Mouse (Mus musculus): ENCODE measurements at regions not wholly inside any gene's neighbourhood (a gene's known extent, or its start where the extent isn't known, plus 50 kb on each side); places are given as distances from the start of the nearest gene placed in this dataset.

DNA sequence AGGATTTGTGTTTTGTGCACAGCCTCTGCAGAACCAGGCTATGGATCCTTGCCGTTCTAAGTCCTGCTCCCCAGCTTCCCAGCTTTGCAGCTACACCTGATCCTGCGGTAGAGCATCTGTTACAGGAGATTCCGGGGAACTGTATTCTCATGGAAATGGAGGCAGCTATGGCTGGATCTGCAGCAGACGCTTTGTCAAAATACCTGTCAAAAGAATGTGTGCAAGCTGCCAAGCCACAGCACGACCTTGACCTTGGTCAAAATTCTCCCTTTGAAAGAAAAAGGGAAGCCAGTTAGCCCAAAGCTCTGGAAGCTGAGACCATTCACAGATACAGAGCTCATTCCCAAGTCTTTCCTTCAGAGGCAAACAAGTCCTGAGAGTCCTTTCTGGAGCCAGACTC is 255.3 kb downstream of the Med13l start:
- peak; percentile 69 to 72 for DNase-seq

DNA sequence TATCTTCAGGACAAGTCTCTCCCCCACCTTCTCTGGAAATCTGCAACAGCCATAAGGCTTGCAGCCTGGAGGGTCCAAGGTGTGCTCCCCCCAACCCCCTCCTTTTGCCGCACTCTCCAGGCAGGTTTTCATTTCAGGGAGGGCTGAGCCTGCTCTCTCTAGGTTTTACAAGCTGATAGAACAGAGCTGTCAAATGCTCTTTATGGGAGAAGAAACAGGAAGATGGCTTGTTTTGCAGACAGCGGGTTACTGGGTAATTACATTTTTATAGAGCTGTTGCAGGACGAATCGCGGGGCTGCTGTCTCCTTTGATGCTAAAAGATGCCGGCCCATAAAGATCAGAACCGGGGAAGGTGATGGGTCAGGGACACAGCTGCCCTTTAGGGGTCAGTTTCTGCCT is 257.8 kb downstream of the Med13l start:
- DNase-seq = no peak

DNA sequence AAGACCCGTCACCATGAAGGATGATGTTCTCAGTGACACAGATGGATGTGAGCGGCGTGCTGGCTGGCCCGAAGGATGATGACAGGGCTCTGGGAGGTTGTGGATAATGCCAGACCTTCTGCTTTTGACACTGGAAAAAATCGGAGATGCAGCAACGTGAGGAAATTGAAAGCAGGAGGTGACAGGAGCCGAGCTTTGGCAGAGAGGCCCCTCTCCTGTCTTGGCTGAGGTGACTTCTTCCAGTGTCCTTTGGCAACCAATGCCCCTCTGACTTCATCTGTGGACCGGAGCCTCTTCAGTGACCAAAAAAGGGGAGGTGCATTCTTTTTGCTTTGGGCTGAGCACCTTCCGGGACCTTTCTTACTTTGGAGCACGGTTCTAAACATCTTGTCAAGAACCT is 264.3 kb downstream of the Med13l start:
- no peak for DNase-seq

DNA sequence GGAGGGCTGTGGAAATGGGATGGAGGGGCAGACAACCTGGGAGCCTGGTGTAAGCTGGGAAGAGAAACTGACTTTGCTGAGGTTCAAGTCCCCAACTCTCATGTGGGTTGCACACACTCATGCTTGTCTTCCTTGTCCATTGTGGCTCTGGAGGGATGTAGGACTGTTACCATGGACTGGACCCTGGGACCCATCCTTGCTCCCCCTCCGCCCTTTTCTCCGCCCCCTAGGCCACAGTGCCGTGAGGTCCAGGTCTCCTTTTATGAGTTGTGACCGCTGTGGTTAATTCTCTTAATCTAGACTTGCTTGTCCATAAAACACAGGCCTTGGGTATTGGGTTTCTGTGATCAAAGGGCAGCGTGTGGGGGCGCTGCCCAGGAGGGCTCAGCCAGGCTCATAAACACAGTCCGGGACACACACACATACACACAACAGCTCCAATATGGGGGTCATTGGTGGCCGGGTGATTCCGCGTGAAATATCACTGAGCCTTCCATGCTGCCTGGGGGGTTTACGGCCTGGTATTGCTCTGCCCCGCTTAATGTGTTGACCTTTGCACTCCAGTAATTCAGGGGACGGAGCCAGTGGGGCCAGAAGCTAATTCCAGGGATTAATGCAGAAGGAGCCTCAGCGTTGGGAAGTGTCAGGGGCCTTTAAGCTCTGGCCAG is 268.7 kb downstream of the Med13l start:
- no peak for DNase-seq

DNA sequence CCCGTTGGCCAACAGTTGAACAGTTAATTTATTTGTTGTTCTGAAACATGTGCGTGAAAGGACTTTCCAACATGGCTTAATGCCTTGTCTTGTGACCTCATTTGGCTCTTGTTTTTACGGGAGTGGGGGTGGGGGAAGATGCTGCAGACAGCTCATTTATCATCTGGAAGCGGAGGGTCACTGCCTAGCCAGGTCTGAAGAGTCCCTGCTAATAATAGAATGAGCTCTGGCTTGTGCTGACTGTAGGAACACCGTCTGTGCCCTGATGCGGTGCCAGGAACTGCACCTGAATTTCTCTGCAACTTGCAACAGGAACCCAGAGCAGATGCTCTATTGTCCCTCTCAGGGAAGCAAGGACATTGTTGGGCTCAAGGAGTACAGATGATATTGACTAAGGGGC is 272.2 kb downstream of the Med13l start:
- DNase-seq = no peak

DNA sequence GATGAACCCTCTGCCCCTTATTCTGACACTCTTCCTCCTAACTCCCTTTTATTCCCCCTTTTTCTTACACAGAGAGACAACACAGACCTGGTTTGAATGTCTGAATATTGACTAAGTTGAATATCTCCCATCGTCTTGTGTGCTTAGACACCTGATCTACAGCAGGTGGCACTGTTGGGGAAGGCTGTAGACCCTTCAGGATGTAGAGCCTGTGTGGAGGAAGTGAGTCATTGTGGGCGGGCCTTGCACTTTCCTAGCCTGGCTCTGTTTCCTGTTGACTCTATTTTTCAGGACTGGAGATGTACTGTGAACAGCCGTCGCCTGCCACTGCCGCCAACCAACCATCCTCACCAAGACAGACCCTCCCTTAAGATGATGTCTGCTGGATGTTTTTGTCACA is 273.6 kb downstream of the Med13l start:
- DNase-seq = no peak

DNA sequence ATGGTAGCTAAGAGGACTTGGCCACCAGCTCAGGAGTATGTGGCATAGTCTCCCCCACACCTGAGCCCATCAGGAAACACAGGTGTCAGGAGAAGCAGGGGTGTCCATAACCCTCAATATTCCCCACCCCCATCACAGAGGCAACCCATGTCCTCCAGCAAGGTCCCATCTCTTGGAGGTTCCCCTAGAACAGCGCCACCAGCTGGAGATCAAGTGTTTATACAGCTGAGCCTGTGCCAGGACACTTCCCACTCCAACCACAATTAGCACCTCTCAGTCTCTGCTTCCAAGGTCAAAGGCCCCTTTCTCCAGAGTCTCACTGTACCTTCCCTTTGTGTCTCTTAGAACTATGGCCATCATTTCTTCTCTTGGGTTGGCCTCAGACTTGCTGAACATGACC is 276.5 kb downstream of the Med13l start:
- no peak for DNase-seq

DNA sequence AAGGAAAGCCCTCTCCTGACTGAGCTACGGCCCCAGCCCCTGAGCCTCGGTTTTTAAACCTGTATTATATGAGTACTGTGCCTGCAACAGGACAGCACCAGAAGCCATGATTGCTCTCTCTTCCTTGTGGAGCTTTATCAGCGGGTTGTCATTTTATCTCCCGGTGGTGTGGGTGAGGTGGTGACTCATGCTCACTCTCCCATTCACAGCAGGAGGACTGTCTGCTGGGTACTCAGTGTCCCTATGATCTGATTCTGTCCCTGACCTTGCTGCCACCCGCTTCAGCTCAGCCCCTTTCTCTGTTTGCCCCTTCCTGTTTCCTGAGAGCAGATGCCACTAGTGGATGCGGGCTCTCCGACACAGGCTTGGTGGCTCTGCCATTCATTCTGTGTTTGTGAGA is 277.9 kb downstream of the Med13l start:
- peak; percentile 49 to 75 for DNase-seq

DNA sequence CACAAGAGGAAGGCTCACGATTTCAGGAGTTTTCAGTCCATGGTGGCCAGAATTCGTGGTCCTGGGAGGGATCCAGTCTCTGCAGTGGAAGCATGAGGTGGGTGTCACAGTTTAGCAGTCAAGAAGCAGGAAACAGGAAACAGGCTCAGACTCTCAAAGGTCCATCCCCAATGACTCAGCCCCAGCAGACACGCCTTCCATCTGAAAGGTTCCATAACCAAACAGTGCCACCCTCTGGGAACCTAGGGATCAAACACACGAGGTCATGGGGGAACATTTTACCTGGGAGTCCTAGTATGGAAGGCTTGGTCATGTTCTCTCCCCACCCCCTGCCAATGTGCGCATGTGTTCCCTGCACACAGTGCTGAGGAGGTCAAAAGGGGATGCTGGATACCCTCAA is 279.4 kb downstream of the Med13l start:
- peak in 1 of 2 experiments; percentile 42 for DNase-seq

DNA sequence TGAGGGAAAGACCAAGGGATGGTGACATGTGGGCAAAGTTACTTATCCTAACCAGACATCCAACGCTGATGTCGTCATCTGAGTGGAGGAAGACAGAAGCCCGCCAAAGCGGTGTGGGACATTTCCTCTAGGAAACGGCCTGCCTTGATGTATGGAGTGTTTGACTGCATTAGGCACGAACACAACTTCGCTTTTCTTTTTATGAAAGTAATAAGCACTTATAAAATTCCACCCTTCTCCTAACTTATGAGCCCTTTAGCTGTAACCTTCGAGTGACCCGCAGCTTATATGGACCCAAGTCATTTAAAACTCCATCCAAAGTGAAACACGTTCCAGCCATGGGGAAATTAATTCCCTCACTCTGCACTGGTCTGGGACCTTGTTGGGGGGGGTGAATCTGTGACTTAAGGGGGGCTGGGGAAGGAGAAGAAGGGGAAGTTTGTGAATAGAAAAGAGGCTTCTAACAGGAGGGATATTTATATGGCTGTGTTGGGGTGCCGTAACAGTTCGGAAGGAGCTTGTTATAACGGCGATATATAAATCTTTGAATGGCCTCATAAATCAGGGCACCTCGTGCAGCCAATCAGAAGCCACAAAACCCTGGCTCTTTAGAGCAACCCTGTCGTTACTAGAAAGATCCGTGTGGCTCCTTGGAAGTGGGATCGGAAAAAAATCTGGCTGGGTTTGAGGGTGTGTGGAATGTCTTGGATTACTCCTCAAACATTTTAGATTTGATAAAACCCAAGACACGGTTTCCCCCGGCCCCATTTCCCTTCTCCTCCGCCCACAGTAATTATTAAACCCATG is 280.9 kb downstream of the Med13l start:
- DNase-seq = no peak

DNA sequence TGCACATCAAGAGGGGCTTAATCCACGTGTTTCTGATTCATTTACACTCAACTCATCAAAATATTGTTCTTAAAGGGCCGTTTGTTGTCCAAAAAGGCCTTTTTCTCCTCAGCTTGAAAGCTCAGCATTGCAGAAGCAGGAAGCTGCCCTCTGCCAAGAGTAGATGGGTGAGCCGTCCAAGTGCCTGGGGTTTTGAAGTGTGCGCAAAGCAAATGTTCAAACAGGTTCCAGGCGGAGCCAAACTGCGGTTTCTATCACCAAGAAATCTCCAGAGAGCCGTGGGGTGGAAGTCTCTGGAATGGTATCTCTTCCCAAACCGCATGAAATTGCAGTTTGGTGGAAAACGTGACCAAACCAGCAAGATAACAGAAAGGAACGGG is 281.5 kb downstream of the Med13l start:
- DNase-seq = no peak

DNA sequence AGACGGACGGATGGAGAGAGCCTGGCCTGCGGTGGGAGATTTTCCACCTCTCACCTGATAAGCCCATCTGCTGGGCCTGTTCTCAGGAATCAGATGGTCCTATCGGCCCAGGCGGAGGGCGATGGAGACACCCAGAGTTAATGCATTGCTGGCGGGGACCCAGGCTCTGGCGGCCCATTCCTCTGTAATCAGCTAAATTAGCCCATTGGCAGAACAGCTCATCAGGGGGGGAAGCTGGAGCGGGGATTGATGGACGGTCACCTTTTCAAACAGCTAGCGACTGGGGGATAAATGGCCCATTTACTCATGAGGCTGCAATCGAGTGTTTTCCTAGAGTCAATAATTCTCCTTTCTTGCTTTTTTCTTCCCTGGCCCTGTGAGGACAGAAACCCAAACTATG is 296.5 kb downstream of the Med13l start:
- no peak for DNase-seq

DNA sequence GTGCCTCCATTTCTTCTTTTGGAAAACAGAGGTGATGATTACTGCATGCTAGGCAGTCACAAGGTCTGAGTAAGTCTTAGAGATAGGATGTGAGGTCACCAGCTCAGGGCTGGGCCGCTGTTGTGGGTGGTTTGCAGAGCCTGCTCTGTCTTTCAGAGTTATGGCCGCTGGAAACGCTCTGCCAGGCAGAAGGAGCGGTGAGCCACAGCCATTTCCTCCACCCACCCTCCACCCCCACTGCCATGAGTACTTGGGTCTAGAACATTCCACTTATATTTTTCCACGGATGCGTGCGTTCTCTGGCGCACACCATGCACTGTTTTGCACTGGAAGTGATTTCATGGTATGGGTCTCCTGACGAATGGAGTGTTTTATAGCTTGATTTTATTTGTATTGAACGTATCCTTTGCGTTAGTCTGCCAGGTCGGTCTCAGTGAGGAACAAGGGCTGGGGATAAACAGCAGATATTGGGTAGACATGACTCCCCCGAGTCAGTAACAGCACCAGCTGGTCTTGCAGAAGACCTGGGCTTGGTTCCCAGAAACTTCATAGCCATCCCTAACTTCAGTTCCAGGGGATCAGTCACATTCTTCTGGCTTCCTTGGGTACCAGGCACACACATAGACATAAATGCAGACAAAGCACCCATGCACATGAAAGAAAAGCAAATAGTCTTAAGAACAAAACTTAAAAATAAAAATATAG is 300.8 kb downstream of the Med13l start:
- DNase-seq = no peak

DNA sequence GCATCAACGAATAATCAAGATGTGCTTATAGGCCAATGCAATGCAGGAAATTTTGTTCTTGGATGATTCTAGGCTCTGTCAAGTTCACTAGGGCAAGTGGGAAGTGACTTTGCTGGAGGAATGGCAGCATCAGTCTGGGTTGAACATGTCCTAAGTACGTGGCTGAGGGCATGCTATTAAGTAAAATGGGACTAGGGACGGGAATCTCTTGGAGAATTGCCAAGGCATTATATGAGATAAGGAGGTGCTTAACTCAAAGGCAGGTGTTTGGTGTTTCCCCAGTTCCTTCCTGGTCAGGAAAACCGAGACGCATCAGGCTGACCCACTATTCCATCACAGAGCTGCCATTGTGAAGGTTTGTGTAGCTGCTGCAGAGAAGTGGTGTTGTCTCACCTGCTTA is 307.0 kb downstream of the Med13l start:
- no peak for DNase-seq

DNA sequence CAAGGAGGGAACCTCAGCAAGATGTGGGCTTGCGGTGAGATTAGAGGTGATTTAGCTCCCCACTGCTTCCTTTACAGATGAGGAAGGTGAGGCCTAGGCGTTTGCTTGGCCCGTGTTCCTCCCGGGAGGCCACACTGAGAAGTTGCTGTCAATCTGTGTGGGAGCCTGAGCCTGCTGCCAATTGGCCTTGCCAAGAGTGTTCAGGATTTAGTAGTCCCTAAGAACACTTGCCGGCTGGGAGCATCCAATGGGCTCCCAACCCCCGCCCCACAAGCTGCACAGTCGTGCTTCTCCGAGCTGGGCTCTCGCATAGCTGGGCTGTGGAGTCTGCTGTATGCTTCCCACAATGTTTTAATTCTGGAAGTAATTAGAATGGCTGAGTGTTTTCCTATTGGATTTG is 308.9 kb downstream of the Med13l start:
- no peak for DNase-seq

DNA sequence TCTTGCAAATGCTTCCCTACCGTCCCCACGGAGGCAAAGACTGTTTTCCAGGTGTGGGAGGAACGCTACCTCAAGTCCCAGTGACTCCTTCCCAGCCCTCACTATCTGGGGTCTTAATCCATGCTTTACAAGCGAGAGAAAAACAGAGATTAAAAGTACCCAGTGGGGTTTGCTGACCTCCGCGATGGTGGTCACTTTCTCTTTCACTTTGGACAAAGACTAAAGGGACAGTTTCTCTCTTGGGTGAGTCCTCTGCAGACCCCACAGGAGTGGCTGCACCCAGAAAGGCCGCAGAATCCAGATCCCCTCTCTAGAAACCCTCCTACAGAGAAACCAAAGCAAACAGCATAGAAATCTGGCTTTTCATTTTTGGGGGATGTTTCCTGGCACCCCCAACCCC is 313.4 kb downstream of the Med13l start:
- DNase-seq = peak; percentile 16 to 31

DNA sequence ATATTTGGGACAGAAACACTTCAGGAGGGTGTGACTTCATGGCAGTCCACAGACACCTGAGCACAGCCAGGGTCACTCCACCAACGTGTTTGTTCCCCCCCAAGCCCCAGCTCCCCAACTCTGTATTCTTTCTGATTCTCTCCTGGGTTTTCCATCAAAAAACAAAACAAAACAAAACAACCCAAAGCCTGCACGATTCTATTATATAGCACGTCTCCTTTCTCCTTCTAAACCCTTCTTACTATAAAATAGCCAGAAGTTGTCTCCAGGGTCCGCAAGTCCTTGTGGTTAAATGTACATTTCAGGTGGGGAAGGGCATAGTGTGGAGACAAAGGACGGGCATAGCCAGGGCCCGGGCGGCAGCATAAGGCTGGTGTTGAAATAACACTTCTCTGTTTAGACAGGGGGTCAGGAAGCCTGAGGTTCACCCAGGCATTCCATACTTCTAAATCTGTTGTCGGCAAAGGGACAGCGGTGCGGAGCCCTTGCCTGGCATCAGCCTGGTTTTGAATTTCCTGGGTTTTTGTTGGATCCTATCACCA is 314.7 kb downstream of the Med13l start:
- DNase-seq = peak; percentile 31 to 32

DNA sequence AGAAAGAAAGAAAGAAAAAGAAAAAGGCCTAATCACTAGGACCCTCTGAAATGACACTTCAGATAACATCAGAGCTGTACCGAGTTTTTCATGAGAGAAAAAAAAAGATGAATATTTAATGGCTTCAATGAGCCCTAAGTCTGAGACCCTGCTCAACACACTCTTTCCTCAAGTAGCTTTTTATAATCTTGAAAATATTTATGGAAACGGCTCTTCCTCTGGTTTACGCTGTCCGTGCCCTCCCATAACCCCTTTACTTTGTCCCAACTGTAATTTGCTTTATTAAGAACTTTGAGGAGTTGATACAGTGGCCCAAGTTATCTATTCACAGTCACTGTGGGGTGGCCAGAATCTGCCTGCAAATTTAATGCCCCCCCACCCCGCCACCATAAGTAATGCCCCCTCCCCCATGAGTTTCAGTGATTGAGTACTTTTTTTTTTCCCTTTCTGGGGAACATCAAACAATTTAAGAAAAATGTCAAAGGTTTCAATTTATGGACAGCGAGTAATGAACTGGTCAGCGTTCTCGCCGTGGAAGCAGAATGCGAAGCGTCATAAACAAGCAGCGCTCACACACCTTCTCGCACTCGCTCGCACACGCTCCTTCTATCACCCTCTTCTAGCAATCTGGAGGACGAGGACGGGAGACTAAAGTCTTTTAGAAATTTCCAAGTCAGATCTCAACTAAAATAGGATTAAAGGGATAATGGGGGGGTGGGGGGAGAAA is 316.3 kb downstream of the Med13l start:
- peak; percentile 34 to 43 for DNase-seq

DNA sequence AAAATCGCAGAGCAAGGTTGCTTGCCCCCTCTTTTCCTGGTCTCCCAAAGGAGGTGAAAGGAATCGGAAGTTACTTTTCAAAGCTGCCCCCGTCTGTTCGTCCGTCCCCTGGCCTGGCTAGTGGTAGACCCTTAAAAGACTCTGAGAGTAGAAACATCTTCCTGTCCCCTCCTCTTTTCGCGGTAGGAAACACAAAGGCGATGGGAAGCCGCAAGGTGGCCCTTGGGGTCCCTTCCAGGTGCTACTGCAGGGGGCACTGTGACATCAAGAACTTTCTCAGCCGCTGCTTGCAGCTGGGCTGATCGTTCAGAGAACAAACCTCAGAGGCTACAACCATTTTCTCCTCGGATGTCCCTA is 316.8 kb downstream of the Med13l start:
- peak; percentile 69 to 81 for DNase-seq

DNA sequence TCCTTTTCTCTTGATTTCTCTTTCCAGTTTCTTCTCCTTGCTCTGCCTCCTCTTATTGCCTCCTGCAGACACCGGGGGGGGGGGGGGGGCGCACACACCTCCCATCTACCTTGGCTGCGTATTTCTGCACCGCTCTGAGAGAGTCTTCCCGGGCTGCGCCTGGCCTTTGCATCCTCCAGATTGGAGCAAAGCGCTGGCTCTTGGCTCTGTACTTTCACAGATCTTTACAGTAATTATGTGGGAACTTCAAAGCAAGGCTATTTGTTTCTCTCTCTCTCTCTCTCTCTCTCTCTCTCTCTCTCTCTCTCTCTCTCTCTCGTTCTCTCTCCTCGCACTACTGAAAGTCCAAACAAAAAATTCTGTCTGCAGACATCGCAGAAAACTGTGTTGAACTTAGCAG is 317.4 kb downstream of the Med13l start:
- DNase-seq = peak; percentile 20 to 46

DNA sequence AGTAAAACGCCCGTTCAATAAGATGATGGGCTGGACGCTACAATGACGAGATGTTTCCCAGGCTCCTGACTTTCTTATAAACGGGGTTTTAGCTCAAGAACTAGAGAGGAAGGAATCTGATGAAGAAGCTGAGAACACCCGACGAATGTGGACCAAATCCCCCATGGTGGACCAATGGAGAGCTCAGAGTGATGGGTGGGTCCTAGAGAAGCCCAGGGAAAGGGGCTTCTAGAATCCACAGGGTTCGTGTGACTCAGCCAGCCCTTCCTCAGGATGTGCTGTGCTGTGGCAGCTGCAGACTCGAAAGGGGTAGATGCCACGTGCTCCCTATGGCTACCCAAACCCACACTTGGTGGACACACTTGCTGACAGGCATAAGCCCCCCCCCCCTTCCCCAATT is 318.2 kb downstream of the Med13l start:
- DNase-seq = no peak

DNA sequence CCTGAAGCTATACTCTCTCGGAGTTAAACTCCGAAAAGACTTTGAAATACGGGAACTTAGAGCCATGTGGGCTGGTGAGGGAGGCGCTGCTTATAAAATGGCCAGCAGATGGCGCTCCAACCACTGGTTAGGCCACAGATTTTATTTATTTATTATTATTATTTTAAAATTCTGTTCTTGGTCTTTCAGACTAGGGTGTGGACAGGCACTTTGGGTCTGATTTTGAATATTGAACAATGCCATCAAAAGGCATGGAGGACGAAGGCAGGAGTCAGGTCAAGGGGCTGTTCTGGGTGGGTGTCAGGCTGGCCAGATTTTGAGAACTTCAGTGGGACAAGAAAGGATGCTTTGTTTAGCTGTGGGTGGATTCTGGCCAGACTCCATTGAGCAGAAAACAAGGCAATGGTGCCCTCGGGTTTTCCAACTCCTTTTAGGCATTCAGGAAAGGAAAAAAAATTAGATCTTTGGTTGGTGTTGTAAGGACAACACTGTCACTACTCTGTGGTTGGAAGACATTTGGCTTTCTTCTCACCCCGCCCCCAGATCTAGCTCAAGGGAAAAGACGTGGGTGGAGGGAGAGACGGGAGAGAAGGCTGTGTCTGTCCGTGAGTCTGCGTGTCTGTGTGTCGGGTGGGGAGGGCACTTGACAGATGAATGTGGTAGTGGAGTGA is 319.5 kb downstream of the Med13l start:
- DNase-seq = peak; percentile 88 to 89

All from adrenal gland, postnatal 36 days (tissue).